Mouse (Mus musculus): ENCODE measurements around the gene March7.

The March7 gene

DNA sequence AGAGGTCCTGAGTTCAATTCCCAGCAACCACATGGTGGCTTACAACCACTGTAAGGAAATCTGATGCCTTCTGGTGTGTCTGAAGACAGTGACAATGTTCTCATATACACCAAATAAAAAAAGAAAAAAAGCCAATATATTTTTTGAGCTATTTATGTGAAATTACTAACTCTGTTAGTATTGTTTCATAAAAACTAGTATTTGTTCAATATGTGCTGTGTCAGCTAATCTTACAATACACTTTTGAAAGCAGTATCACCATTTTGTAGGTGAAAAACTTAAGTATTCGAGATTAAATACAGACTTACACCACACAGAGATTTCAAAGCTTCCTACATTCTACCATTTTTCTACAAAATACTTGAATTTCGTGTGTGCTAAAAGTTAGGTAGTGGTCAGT is 5.0 kb downstream of the March7 start:
- no peak for DNase-seq (ENCODE audit: low spot score in 2 of 2)

DNA sequence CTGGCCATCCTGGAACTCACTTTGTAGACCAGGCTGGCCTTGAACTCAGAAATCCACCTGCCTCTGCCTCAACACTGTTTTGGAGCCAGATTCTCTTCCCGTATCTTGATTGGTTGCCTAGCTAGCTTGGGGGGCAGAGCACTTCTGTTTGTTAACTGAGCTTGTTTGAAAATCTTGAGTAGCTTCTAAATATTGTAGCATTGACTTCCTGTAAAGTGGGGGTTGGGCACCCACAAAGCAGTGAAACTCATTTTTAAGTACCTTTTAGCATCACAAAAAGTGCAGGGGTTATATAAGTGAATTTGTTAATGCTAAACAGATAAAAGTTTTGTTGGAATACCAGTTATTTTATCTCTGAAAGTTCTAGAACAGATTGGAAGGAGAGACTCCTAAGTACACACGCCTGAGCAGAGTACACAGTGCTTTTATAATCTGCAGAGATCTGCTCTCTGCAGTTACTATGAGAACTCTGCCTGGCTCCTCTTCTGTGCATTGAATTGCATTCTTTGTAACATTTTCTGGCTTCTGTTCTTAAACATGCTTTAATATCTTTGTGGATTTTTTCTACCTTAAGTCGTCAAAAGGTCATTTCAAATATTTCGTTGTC is 7.0 kb downstream of the March7 start:
- DNase-seq (ENCODE audit: low spot score in 2 of 2) = no peak

DNA sequence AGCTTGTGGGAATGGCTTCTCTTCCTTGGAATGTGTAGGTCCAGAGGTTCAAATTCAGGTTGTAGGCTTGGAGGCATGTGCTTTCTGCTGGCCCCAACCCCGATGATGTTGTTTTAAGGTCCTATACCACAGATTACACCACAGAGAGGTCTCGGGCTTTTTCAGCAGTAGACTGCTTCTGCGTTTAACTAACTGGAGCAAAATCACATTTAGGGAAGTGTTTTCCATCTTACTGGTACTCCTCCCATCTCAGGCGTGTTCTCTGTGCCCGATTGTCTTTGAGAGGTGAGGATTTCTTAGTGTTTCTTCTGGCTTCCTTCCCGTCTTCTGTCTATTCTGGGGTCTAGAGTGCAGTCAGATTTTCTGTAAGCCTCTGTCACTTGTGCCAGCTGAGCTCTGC is 7.9 kb downstream of the March7 start:
- no peak for DNase-seq (ENCODE audit: low spot score in 2 of 2)

DNA sequence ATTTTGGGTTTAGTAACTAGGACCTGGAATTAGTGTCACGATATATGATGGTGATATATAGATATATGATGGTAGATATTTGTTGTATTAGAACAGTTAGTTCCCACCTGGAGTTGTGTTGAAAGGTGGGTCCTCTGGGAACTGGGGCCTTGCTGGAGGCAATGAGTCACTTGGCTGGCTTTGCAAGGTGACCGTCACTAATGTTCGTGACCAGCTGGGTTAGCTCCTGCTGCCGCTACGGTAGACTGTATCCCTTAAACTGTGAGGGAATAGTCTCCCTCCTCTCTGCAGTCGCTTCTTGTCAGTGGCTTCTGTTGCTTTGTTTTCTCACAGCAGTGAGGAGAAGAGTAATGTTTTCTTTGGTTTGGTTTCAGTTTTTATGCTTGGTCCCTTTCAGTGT is 11.5 kb downstream of the March7 start:
- DNase-seq (ENCODE audit: low spot score in 2 of 2) = no peak

DNA sequence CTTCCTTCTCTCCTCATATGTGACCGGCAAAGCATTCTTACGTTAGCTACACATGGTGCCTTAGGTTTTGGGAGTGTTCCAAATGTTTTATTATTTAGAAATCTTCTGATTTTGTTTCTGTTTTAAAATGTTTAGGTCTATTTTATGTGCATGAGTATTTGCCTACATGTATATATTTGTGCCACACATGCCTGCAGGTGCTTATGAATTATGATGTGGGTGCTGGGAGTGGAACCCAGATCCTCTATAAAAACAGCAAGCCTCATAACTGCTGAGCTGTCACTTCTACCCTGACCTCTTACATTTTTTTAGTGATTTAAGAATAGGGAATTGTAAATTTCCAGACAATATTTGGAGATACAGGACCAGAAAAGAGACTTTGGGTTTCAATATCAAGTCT is 12.3 kb downstream of the March7 start:
- DNase-seq (ENCODE audit: low spot score in 2 of 2) = no peak

DNA sequence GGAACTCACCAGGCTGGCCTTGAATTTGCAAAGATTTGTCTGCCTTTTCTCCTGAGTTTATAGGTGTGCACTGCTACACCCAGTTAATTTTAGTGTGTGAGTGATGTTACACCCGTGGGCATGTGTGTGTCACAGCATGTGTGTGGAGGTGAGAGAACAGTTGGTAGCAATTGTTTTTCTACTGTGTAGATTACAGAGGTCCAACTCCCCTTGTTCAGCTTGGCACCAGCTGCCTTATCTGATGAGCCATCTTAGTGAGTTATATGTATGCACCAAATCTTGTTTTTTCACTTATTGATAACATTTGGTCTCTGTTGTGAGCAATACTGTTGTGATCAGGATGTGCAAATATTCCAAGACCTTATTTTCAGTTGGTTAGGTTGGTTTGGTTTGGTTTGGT is 13.8 kb downstream of the March7 start:
- DNase-seq (ENCODE audit: low spot score in 2 of 2) = no peak

DNA sequence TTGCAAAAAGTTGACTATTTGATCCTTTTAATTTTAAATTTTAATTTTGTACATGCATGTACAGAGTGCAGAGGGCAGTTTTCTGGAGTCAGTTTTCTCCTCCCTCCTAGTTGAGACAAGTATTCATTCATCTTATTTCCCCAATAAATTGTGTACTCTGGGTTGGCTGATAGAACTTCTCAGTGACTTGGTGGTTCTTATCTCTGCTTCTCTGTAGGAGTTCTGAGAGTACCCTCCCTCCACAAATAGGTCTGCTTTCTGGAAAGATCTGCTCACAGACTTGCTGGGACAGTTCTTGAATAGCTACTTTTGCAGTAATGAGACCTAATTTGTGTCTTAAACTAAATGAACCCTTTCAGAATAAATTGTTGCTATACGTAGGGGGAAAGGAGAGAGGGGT is 18.8 kb downstream of the March7 start:
- DNase-seq (ENCODE audit: low spot score in 2 of 2) = no peak

DNA sequence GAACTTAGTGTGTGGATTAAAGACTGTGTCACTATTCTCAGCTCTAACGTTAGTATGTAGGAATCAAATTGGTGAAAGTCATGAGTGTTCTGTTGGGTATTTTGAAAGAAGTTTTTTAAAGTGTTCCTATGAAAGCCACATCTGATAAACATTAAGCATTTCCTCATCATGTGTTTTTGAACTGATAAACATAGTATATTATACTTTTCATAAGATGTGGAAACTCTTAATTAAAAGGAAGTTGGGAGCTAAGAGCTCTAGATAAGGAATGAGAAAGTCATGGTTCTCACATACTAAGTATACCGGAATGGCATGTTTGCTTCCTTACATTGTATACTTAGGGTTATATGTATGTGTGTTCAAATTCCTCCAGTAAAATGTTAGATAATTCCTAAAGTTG is 20.7 kb downstream of the March7 start:
- no peak for DNase-seq (ENCODE audit: low spot score in 2 of 2)

DNA sequence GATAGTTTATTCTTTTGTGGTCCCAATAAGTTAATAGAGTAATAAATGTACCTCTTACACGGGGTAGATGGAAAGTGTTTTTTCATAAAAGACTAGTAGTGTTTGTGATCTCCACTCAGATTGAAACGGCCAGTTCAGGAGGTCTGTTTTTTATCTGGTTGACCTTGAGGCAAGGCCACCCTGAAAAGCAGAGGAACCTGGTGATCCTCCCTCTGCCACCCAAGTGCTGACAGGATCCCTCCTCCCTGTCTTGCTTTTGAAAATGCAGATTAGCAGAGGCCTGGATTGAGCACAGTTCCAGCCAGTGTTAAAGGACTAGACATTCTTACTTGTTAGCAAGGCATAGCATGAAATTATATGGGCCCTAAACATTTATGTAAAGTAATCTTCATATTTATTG is 23.5 kb downstream of the March7 start:
- DNase-seq (ENCODE audit: low spot score in 2 of 2) = no peak

DNA sequence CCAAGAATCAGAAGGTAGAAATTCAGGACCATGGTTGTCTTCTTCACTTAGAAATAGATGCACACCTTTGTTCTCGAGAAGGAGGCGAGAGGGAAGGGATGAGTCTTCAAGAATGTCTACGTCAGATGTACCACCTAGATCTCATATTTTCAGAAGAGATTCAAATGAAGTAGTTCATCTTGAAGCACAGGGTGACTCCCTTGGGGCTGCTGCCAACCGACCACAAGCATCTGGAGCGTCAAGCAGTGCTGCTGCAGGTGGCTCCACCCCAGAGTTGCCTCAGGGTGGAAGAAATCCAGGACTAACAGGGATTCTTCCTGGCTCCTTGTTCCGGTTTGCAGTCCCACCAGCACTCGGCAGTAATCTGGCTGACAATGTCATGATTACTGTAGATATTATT is 24.8 kb downstream of the March7 start:
- no peak for DNase-seq (ENCODE audit: low spot score in 2 of 2)

DNA sequence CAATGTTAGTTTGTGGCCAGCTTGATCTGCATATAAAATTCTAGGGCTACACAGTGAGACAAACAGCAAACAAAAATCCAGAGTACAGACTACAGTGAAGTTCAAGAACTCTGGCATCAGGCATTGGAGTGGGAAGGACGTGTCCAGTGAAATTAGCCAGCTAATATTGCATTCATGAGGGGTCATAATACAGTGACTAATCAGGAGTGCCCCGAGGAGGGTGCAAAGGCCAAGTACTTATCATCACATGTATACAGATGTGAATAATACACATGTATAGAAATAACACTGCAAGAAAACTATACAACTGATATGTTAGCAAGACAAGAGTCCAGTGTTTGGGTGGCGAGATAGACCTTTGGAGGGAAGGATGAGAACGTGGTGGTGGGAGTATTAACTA is 43.1 kb downstream of the March7 start:
- no peak for DNase-seq (ENCODE audit: low spot score in 2 of 2)

DNA sequence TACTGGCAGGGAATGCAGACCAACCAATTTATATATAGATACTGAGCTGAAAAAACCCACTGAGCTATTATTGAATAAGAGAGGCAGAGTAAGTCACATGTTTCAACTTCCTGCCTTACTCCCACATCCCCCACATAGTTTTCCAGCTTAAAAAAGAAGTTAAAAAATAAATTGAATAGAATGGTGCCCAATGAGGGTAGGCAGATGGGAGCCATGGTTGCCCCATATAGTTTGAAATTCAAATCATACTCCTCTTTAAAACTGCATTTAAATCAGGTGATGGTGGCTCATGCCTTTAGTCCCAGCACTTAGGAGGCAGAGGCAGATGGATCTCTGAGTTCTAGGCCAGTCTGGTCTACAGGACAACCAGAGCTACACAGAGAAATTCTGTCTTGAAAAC is 43.8 kb downstream of the March7 start:
- DNase-seq (ENCODE audit: low spot score in 2 of 2) = no peak

DNA sequence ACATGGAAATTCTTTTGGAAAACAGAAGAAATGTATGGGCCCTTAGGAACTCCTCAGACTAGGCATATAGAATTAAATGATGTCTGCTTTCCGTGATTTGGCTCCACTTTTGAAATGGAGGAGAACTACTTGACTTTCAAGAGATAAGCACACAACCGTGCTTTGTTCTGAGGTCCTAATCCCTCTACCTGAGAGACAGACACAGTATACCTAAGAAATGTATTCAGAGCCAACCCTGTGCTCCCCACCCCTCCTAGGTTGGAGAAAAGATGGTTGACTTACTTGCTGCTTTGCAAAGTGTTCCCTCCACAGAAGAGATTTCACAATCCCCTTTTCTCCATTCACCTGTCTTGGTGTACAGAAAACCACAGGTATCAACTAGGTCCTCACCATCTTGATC is 47.1 kb downstream of the March7 start:
- DNase-seq (ENCODE audit: low spot score in 2 of 2) = no peak

DNA sequence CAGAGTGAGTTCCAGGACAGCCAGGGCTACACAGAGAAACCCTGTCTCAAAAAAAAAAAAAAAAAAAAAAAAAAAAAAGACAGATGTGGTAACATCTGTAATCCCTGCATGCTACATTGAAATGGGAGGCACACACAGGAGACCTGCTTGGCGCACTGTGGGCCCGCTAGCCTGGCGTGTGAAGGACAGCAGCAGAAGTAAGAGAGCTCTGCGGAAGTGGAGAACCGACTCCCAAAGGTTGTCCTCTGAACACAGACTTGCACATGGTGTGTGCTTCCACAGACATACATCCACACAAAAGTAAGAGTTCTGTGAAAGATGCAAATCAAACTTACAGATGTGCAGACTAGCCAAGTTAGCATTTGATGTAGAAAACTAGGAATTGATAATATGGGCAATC is 49.5 kb downstream of the March7 start:
- DNase-seq (ENCODE audit: low spot score in 2 of 2) = no peak

DNA sequence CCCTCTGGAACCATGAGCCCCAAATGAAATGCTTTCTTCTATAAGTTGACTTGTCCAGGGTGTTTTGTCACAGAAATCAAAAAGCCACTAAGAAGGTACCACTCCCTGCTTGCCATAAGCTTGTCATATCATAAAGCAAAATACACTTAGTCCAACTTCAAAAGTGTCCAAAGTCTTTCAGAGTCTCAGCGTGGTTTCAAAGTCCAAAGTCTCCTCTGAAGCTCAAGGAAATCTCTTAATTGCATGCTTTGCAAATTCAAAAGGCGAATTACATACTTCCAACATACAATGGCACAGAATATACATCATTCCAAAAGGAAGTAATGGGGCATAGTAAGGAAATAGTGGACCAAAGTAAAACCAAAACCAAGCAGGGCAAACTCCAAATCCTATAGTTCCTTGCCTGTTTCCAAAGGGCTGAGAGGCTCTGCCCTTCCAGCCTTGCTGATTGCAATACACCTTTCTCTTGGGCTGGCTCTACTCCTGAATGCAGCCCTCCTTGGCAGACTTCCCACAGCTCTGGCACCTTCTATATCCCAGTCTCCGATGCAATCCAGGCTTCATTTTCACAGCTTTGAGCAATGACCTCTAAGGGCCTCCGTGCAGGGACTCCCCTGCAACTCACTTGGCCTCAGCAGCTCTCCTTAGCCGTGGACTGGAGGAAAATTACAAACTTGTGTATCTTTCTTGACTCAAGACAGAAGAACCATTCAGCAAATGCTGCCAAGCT is 51.1 kb downstream of the March7 start:
- DNase-seq (ENCODE audit: low spot score in 2 of 2) = no peak

DNA sequence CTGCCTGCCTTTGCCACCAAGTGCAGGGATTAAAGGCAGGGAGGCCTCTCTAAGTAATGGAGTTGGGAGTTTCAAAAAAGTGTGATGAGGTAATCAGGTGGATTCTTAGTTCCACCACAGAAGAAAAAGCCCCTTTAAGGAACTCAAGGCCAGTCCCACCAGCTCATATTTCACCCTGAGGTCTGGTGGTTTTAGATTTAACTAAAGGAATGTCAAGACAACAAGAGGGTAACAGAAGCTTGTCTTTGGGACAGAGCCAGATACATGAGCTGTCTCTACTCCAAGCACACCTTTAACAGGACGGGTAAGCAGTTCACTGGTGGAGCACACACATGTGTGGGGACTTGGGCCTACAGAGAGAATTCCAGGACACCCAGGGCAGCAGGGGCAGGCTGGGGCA is 57.9 kb downstream of the March7 start:
- DNase-seq (ENCODE audit: low spot score in 2 of 2) = no peak

DNA sequence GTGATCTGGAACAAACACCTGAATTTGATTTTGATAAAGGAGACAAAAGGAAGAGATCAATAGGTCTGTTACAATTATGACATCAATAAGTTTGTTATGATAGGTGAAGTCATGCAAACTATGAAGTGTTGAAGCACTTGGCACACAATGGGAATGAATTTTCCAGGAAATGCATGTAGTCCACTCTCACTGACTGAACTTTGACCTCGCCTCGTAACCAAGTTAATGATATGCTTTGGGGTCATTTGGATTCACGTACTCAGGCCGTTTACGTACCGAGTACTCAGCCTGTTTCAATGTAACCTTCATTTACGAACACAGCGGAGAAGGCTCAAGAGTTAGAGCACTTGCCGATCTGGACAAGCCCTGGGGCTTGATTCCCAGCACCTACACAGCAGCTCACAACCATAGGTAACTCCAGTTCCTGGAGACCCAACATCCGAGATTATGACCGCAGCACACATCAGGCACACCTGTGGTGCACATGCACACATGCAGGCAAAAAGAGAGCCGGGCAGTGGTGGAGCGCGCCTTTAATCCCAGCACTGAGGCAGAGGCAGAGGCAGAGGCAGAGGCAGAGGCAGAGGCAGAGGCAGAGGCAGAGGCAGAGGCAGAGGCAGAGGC is 60.3 kb downstream of the March7 start:
- no peak for DNase-seq (ENCODE audit: low spot score in 2 of 2)

DNA sequence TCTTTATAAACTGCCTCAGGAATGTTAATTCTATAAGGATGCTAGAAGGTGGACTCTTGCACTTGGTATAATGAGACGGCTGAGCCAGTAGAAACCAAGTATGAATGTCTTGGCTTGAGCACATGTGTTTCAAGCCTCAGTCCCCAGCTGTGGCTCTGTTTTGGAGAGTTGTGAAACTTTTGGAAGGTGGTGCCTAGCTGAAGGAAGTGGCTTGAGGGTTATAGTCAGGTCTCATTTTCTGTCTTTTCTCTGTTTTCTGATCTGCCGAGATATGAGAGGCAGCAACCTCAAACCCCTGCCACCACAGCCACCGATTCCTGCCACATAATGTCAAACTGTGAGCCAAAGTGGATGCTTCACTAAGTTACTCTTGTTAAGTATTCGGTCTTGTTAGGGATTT is 68.9 kb downstream of the March7 start:
- no peak for DNase-seq (ENCODE audit: low spot score in 2 of 2)

DNA sequence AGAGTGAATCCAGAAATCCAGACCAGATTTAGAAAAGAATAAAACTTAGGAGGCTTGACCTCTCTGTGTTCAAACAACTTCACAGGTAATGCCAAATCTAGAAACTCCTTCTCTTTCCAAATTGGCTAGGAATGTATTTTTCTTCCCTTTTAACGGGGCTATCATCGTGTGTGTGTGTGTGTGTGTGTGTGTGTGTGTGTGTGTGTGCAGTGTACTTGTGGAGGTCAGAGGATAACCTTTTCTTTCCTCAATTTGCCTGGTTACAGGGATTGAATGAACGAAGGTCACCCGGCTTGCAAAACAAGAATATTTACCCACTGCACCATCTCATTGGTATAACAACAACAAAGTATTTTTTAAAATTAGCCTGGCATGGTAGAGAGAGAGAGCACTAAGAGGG is 72.9 kb downstream of the March7 start:
- no peak for DNase-seq (ENCODE audit: low spot score in 2 of 2)

DNA sequence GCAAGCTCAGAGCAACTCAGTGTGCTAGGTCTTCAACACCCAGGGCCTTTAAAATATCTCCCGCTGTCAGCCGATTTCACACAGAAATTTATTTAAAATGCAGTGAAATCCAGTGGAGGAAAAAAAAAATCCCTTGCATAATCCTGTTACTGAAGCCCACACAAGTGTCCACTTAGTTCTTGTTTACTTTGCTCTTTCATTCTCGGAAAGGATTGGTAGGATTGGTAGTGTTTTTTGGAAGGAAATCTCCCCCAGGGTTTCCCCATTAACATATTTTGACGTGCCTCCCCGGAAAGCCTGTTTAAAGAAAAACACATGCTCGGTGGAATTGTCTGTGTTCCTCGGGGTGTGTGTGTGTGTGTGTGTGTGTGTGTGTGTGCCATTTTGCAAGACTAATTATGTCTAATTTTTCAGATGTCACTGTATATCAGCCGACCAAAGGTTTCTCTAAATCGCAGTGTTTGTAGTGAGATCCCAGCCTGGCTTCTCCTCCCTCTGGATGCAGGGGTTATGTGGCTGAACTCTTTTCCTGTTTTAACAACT is 73.6 kb downstream of the March7 start:
- no peak for DNase-seq (ENCODE audit: low spot score in 2 of 2)

DNA sequence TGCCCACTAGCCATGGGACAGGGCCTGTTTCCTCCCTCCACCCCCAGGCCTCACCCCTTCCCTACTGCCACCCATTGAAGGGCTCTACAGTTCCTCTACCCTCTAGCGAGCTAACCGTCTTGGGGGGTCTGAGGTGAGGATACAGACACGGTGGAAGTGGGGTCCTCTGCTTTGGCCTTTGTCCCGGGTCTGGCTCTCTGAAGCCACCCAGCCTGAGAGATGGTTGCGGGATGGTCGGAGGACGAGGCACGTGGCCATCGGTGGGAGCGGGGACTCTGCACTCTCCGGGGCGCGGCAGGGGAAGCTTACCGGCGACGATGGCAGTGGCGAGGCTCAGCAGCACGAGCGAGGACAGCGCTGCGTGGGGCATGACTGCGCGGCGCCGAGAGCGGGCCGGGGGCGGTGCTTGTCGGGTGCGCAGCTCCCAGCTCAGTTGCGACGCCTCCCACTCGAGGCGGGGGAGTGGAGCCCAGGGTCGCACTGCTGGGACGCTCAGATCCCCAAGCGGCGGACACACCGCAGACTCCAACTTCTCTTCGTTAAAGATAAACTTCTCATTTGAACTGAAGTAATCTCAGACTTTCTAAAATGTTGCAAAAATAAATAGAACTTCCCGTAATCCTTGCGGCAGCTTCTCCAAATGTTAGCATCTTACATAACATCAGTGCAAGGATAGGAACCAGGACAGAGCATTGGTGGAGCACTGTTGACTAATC is 74.2 kb downstream of the March7 start:
- DNase-seq (ENCODE audit: low spot score in 2 of 2) = peak; percentile 45 to 55

DNA sequence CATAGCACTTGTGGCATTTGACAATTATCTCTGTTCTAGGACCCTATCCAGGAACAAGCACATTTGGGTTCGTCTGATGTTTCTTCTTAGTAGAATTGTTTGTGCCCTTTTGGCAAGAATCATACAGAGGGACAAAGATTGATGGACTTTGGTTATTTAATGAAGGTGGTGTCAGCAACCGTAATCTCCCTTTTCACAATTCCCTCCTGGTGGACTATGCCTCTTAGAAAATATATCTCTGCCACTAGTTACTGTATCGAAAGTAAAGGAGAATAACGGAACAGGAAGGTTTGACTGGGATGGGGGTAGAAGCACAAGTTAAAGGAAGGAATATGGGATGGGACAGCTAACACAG is 74.8 kb downstream of the March7 start, which contains the start of gene Cd302:
TSS of gene Cd302 (minus strand) at position 22 of the 355 bp plus-strand sequence.
- no peak for DNase-seq (ENCODE audit: low spot score in 2 of 2)

All from frontal cortex, postnatal 25 days (tissue).